Mouse (Mus musculus) cerebellum, adult 11-12 months (tissue): ENCODE data around the gene Zg16.
"Not testable (repeated sequence)": the region's sequence is repeated elsewhere in the genome, so short reads cannot be mapped to it uniquely, and the experiment has no call there.

Source experiments
- DNase-seq: peaks from one replicate; pipeline ENCODE4 v3.0.0; 2022

Zg16 gene

DNA sequence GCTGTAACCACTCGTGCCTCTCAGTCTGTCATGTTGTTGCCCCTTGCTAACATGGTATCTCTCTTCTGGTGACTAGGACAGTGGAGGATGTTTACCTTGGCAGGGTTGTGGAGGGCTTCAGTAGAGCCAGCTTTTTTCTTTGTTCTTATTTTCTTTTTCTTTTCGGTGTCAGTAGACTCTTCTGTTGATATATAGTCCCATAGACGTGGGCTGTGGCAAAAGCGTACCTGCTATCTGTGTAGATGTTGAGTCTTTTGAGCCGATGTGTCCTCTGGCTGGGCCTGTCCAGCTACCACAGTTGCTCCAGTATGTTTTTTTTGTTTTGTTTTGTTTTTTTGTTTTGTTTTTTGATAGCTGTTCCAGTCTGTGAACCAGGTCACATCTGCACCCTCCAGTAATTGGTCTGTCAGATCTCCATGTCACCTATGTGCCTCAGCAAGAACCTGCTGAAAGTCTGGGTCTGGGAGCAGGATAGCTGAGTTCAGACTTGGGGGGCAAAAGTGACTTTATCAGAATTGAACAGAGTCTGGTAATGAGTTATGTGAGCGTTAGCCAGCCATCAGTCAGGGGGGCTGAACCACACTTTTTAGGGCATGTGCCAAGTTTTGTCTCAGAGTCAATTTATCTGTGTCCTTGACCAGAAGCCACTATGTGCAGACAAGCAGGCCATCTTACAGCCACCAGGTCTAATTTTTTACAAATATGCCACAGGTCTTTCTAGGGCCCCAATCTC is at the start of gene Zg16:
Gene Zg16 (minus strand): TSS at position 51 of the 733 bp plus-strand sequence.
- not testable (repeated sequence) for DNase-seq

DNA sequence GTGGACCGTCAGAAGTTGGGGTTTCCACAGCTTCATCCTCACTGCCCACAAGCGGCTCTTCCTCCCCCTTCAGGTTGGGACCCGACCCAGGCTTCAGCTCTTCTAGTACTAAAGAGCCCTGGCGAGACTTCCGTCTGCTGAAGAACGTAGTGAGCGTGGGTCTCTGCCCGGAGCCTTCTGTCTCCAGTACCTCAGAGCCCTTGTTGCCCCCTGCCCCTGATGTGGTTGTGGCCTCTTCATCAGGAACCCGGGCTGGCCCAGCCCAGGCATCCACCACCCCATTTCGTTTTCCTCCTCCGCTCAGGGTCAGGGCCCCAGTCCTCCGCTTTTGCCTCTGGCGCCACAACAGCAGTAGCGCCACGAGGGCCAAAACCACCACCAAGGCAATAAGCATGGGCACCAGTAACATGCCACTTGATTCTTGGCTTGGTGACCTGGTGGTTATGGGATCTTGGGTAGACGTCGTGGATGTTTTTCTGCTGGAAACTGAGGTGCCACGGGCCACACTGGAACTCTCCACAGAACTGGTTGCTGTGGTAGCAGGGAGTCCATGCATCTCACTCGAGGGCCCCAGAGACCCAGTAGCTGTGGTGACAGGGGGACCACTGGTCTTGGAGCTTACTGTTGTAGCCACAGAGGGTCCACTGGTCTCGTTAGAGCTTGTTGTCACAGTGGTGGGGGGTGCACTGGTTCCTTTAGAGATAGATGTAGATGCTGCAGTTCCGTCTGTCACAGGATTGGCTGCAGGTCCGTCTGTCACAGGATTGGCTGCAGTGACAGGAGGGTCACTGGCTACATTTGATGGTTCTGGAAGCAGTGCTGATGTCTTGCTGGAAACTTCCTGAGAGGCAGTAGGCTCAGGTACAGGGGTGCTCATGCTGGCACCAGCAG is 49.3 kb upstream of the Zg16 start:
- DNase-seq = no peak

DNA sequence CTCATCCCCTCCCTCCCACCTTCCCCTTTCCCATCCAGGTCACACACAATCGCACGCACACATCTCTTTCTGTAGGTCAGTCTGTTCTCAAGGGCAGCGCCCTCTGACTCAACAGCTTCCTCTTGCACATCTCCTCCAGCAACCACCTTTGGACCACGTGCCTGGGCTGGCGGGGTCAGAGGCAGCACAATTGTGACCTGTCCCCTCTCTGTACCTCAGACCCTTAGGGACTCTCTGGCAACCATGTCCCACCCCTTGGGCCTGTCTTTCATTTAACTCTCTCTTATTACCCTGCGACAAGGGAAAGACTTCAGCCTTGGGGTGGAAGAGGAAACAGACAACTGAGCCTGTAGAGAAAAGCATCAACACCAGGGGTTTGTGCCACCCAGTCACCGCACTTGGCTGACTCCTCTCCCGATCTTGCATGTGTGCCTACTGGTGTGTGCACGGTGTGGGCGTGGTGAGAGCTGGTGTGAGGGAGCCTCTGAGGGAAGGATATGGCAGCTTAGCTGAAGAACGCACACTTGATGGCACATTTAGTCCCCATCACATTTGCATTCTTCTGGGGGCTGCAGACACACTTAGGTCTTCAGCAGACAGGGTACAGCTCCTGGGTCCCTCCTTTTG is 47.8 kb upstream of the Zg16 start:
- DNase-seq = no peak

DNA sequence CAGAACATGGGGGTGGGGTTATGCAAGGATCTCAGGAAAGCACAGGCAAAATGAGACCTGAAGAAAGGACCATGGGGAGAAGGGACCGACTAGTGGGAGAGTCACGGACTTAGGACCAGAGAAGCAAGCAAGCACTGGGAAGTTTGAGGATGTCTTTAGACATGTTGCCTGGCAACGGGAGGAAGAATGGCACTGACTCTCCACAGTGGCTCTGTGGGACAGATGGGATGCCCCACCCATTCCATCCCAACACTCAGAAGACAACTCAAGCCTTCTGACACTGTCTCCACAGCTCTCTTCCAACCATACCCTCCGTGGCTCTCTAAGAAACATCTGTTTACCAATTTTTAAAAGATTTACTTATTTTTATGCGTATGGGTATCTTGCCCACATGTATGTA is 46.0 kb upstream of the Zg16 start:
- no peak for DNase-seq

DNA sequence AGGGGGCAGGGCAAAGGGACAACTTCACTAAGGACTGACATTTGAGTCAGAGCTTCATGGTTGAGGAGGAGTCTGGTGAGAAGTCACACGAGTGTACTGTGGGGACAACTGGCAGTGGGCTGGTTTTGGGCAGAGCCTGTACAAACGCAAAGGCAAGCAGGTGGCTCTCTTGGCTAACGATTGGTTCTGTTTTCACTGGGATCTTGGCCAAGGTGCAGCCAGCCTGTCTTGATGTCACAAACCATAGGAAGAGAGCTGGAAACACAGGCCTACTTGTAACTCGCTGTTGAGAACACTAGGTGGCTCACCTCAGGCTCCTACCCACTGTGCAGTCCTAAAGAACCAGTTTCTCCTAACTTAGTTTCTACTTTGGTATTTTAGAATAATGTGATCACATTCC is 42.5 kb upstream of the Zg16 start:
- DNase-seq = peak; percentile 63

DNA sequence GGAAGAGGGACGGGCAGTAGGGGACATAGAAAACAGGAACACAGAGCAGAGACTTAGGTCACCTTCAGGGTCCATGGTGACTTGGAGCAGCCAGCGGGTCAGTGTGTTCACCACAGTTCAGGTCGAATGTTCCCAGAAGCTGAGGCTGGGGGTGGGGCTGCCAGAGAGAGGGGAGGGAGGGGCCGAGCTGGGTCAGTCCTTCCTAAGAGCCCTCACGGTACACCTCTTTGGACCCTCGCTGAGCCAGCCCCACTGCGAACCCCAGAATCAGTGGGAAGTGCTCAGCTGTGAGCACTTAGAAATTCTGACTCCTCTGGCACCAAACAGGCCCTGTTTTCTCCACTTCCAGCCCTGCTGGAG is 34.8 kb upstream of the Zg16 start, which contains the start of gene Qprt:
Gene Qprt (minus strand): TSS at position 316 of the 360 bp plus-strand sequence.
- no peak for DNase-seq

DNA sequence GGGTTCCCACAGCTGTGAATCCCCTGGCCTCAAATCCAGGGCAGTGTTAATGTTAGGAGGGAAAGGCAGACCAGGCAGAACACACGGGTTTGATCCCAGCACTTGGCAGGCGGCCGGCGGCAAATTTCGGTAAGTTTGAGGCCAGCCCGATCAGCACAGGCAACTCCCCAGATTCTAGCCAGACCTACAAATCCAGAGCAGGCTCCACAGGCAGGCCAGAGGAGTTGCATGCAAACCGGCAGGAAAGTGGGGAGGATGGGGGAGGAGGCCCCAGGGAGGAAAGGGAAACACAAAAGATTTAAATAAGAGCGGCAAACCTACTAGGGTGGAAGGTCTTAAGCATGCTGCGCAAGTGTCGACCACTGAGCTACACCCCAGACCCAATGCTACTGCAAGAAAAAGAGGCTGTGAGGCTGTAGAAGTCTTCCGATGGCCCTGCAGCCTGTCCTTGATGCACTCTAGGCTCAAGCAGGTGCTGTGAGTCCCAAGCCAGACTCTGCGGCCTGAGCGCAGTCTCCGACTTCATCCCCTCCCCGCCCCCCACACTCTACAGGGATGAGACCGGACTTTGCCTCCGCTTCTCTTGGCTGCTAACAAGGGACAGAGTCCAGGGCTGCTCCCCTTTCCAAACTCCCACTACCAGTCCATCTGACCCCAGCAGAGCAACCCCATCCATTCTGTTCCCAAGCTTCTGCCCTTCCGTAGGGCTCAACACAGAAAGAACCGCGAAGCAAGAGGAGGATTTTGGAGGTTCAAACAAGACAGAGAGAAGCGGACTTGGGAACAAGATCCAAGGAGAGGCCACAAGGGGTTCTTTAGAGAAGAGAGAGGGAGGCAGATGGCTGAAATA is 34.2 kb upstream of the Zg16 start:
- DNase-seq = no peak

DNA sequence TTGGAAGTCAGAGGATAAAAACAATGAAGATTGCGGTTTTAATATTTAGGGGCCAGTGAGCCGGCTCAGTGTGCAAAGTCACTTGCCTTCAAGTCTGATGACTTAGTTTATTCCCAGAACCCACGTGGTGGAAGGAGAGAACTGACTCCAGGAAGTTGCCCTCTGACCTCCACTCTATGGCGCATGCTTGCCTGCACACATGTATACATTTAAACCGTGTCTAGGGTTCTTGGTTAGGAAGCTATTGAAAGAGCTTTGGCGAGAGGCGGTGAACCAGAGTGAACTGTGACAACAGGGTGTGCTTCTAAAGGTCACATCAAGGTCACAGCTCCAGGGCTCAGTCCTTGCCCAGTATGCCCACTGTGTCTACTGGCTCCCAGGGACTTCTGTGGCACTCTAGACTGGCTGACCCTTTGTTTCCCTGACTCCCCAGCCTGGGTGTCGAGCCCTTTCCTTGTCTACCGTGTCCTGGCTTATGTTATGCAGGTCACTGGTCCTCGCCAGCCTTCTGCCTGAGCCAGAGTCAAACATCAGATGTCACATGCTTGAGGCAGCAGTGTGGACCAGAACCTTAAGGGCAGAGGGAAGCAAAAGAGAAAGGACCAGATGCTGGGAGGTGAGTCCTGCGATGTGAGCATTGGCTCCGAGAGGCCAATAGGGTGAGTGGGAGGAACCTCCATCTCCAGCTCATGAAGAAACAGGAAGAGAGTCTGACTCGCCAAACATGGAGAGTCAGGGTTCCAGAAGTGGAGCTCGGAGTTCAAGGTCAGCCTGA is 31.7 kb upstream of the Zg16 start:
- DNase-seq = no peak

DNA sequence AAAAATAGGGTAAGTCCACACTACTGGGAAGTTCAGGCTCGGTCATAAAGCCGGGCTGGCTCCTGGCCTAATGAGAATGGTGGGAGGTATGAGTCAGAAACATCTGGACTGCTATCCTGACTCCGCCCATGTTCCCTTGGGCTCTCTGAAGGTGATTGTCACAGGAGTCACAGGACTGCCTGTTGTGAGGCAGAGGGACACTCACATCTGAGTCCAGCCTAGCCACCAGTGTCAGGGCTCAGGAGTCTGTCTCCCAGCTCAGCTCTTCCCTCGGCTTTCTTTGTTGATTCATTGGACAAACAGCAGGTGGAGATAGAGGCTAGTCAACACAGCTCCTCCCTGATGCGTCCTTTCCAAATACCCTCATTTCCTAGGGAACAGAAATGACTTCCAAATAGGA is 30.8 kb upstream of the Zg16 start:
- DNase-seq = no peak

DNA sequence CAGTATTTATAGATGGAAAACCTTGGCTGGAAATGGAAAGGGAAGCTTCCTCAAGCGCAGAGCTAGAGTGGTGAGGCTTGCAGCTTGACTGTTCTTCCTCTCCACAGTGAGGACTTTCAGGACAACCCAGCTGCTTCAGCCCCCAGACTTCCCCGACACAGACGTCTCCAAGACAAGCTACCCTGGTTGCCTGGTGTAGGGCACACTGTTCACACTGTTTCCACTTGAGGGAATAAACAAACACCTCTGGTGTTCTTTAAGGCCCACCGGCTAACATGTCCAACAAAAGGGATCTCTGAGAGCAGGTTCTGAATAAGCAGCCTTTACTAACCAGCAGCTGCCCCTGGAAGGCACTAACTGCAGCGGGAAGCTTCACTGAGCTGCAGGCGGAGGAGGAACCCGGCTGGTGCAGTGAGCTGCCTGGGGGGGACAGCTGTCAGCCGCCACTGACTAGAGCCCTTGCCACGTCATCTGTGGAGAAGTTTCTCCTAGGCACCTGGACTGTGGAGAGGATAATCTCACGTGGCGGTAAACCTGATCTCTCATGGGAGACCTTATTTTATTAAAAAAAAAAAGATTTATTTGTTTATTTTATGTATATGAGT is 29.3 kb upstream of the Zg16 start:
- DNase-seq = no peak

DNA sequence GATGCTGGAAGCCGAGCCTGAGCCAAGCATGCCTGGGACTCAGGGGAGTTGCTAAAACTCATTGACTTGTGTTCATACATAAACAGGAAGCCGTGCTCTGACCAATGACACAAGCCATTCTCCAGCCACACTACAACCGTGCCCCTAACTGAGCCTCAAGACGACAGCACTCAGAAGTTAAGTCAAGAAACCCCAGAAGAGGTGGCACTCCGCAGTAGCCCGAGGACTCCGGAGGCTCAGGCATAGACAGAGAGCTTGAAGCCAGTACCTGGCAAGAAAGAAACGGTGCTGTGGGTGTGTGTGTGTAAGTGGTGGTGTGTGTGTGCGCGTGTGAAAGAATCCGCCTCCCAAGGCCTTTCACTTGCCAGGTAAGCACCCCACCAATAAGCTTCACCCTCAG is 27.8 kb upstream of the Zg16 start:
- no peak for DNase-seq

DNA sequence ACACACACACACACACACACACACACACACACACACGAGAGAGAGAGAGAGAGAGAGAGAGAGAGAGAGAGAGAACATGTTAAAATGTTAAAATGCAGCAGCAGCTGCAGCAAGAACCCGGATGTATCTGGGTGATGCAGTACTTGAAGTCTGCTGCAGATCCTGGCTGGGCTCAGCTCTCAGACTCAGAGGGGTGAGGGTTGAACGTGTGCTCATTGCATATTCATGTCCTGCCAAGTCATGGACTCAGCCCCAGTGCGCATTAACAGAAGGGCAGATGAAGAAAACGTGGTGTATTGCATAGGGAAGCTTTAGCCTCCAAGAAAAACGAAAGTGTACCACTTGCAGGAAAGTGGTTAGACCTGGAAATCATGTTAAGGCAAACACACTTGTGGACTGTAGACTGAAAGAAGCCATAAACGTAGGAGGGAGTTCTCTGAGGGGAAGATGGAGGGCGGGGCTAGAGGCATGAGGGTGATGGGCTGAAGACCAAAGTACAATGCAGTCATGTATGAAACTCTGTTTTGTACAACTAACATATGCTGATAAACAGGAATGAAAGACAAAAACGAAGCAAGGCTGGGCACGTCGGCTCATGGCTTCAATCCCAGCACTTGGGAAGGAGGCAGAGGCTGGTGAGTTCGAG is 26.6 kb upstream of the Zg16 start:
- DNase-seq = no peak

DNA sequence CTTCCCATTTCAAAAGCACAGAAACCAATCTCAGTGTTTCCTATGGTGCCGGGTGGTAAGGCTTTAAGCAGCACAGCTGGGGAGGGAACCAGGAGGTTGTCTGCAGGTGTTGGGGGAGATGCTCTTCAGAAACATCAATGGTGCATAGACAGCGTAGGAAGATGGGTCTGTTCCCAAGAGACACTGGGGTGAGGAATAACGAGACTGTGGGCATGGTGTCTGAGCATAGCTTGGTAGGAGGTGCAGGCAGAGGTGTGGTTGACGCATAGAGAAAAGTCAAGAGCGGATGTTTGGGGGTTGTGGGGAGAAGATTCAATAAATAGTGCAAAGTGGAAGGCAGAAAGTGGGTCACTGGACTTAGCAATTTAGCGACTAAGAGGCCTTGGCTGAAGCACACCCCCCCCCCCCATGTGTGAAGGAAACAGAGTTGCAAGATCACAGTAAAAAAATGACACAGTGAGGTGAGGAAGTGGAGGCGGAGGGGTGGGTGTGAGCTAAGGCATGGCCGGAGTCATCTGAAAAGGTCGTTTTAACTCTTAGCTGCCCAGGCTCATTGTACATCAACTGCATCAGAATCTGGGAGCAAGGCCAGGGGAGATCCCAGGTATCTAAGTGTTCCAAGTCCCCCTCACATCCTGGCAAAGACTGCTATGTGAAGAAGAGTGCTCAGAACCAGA is 25.9 kb upstream of the Zg16 start:
- no peak for DNase-seq

DNA sequence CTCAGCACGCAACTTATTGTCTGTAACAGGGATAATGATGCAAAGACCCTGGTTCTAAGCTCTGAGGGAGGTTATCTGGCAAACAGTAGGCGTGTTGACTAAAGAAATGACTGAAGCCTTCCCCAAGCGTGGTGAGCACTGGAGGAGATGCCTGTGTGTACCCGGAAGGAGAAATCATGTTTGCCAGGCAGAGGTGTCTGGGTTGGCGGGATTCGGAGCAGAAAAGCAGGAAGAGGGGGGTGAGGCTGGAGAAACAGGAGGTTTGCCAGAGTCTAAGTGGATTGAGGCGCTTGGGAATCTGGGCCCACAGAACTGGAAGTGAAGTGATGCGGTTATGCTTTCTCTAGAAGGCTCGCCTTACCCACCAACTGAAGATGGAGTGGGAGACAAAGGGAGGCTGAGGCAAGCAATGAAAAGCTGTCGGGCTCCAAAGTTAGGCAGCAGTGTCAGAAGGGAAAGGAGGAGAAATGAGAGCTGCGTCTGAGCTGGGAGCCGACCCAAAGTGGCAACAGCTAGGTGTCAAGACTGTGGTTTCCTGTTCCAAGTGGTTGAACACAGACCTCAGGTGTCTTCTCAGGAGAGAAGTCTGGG is 25.2 kb upstream of the Zg16 start:
- DNase-seq = no peak

DNA sequence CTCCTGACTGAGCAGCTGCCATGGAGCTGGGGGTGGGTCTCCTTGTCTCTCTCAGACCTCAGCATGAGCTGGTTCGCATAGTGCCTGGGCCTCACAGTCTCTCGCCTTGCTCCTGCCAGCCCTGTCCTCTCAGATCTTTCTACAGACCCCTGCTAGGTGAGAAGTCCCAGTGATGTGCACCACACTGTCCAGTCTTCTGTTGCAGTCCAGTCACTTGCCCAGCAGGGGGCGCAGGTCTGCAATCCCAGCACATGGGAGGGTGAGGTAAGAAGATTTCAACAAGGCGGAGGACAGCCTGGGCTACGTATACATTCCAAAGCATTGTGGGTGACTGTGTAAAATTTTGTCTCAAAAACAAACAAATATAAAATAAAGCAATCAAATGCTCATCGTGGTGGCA is 24.3 kb upstream of the Zg16 start:
- peak; percentile 44 for DNase-seq

DNA sequence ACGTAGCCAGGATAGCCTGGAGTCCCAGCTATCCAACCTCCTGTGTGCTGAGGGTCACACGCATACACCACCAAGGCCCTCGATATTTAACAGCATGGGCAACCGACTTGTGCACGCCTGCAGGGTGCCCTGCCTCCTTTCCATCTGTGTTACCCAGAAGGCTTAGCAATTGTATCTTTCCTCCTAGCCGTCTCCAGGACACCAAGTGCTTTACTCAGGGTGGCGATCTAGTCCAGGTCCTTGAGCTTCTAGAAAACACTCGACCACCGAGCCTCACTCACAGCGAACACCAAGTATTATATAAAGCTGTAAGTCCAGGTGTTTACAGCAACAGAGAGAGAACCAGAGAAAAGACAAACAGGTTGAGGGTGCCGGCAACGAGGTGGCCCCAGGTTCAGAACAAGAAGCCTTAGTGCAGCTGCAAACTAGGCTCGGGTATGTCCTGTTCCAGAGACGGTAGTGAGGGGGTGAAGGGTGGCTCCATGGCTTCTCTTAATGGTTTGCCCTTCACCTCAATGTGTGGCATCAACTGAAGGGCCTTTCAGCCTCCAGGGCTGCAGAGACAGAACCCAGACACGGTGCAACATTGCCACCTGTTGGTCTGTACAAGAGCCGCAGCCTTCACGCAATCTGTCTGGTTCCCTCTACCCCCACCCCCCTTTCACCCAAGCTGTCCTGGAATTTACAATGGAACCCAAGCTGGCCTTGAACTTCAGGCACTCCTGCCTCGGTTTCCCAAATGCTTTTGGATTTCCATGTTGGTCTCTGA is 23.3 kb upstream of the Zg16 start:
- peak; percentile 82 for DNase-seq

DNA sequence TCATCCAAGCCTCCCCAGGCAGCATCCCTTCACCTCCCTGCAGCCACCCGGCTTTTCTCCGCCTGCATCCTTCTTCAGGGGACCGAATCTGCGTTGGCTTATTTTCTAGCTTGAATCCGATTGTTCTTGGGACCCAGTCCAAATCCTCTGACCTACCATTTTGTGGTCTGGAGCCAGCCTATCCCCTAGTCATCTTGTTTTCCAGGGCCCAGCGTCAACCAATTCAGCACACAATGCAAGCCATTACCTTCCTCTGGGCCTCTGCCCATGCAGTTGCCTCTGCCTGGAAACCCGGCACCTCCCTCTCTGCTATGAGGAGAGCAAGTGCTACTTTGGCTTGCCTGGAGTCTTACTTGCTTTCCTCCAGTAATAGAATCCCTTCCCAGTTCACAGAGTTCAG is 18.4 kb upstream of the Zg16 start:
- DNase-seq = peak; percentile 25

DNA sequence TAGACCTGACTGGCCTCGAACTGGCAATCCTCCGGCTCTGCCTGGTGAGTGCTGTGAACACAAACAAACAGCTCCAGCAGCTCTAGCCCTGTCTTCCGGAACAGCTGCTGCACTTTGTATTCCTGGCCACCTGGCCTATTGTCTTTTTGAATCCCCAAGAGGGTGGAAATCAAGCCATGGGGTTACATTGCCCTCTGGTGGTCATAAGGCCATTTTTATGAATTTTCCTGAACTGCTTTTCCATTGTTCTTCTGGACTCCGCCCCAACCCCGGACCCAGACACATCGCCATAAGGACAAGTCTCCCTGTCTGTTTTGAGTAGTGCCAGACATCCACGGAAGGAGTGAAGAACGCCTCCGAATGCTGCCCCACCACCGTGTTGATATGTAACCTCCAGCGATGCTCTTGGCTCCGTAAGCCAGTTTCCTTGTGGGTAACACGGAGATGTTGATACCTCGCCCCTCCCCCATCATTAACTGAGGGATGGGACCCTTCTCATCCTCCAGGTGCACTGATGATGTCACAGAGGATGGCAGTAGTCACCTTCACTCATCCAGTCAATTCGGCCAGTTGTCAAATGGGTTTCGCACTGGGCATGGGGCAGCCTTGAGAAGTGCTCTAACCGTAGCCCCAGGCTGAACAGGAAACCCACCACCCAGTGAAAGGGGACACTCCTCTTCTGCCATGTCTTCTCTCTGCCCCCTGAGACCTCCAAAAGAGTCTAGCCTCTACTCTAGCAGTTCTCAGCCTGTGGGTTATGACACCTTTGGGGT is 17.6 kb upstream of the Zg16 start:
- DNase-seq = peak; percentile 90
